ENCODE assay signal across 30 mouse cellular contexts in genomic region chr12:110752703-110753102, GRCm38 (mm10).
"Had no signal": no experiment of that assay in that cellular context is flagged by ENCODE, and none has a peak within 500 bp of the region (broad histone marks: within the 10 kb centered on the region; RNA-seq: fewer than 3 reads in every experiment).

No protein-coding gene starts in this region.

- H3K9me3 ChIP-seq: limb, embryonic 10.5 days; limb, embryonic 15.5 days; liver, embryonic 13.5 days; liver, embryonic 15.5 days; lung, embryonic 15.5 days; midbrain, embryonic 12.5 days; midbrain, embryonic 13.5 days; midbrain, embryonic 15.5 days had no signal

- ATAC-seq: liver, embryonic 12.5 days; lung, postnatal 0 days; midbrain, embryonic 13.5 days; midbrain, embryonic 15.5 days; midbrain, embryonic 16.5 days had no signal

- H3K27me3 ChIP-seq: limb, embryonic 12.5 days; limb, embryonic 13.5 days; limb, embryonic 15.5 days; liver, embryonic 12.5 days; liver, embryonic 13.5 days; liver, embryonic 15.5 days; lung, embryonic 15.5 days; megakaryocyte, embryonic 14.5 days; midbrain, embryonic 12.5 days; midbrain, embryonic 13.5 days; midbrain, embryonic 15.5 days had no signal

- H3K36me3 ChIP-seq: midbrain, embryonic 15.5 days had no signal

- H3K27ac ChIP-seq: left cerebral cortex, adult 2 months; limb, embryonic 10.5 days; limb, embryonic 12.5 days; limb, embryonic 13.5 days; limb, embryonic 15.5 days; liver, embryonic 12.5 days; liver, embryonic 13.5 days; liver, embryonic 14.5 days; liver, embryonic 15.5 days; lung, embryonic 15.5 days; macrophage; midbrain, embryonic 10.5 days; midbrain, embryonic 12.5 days; midbrain, embryonic 13.5 days; midbrain, embryonic 15.5 days had no signal

- H3K4me3 ChIP-seq: left cerebral cortex, adult 2 months; limb, embryonic 10.5 days; limb, embryonic 12.5 days; limb, embryonic 13.5 days; limb, embryonic 15.5 days; liver, embryonic 12.5 days; liver, embryonic 13.5 days; liver, embryonic 15.5 days; lung, embryonic 15.5 days; megakaryocyte, embryonic 14.5 days; midbrain, embryonic 10.5 days; midbrain, embryonic 12.5 days; midbrain, embryonic 13.5 days; midbrain, embryonic 15.5 days; myocyte had no signal

- H3K4me2 ChIP-seq: limb, embryonic 12.5 days; limb, embryonic 13.5 days; limb, embryonic 15.5 days; liver, embryonic 12.5 days; liver, embryonic 13.5 days; liver, embryonic 15.5 days; lung, embryonic 14.5 days; lung, embryonic 15.5 days; midbrain, embryonic 11.5 days; midbrain, embryonic 12.5 days; midbrain, embryonic 13.5 days; midbrain, embryonic 15.5 days had no signal

- DNase-seq: left cerebral cortex, postnatal 4 days; liver; liver, embryonic 13.5 days; lung, adult 18-20 months; lung, adult 2 months; lung, embryonic 14.5 days; lung, postnatal 10 days; lung, postnatal 14 days; lung, postnatal 36 days; lung, postnatal 4 days; midbrain, embryonic 14.5 days had no signal

- H3K9ac ChIP-seq: limb, embryonic 12.5 days; limb, embryonic 13.5 days; limb, embryonic 15.5 days; liver, embryonic 12.5 days; liver, embryonic 13.5 days; liver, embryonic 14.5 days; liver, embryonic 15.5 days; lung, embryonic 14.5 days; lung, embryonic 15.5 days; midbrain, embryonic 12.5 days; midbrain, embryonic 13.5 days; midbrain, embryonic 15.5 days had no signal

- H3K4me1 ChIP-seq: limb, embryonic 10.5 days; limb, embryonic 13.5 days; limb, embryonic 15.5 days; lung, embryonic 15.5 days; midbrain, embryonic 10.5 days; midbrain, embryonic 12.5 days; midbrain, embryonic 15.5 days had no signal
